Mouse (Mus musculus): ENCODE measurements at regions not wholly inside any gene's neighbourhood (a gene's known extent, or its start where the extent isn't known, plus 50 kb on each side); places are given as distances from the start of the nearest gene placed in this dataset.
"Not testable (repeated sequence)": the region's sequence is repeated elsewhere in the genome, so short reads cannot be mapped to it uniquely, and the experiment has no call there.

GRCm38 (mm10) chr9:41914611-41915010 is 209.5 kb downstream of the Sorl1 start:
- no peak for DNase-seq

- no peak for DNase-seq
Observed at GRCm38 (mm10) chr9:41913911-41914310, 210.2 kb downstream of the Sorl1 start.

- DNase-seq: no peak
Observed at GRCm38 (mm10) chr9:41912482-41912881, 211.6 kb downstream of the Sorl1 start.

- DNase-seq: no peak
Observed at GRCm38 (mm10) chr9:41900606-41900974, 223.5 kb downstream of the Sorl1 start.

GRCm38 (mm10) chr9:41899766-41900605 is 224.1 kb downstream of the Sorl1 start:
- DNase-seq: no peak

GRCm38 (mm10) chr9:41895106-41895505 is 229.0 kb downstream of the Sorl1 start:
- no peak for DNase-seq

- DNase-seq: no peak
Observed at GRCm38 (mm10) chr9:41892841-41893240, 231.3 kb downstream of the Sorl1 start.

- peak; percentile 19 for DNase-seq
Observed at GRCm38 (mm10) chr9:41891206-41891605, 232.9 kb downstream of the Sorl1 start.

GRCm38 (mm10) chr9:41890273-41891141 is 233.6 kb downstream of the Sorl1 start:
- DNase-seq: peak; percentile 77

GRCm38 (mm10) chr9:41889568-41890272 is 234.4 kb downstream of the Sorl1 start:
- DNase-seq: no peak

- no peak for DNase-seq
Observed at GRCm38 (mm10) chr9:41888616-41889150, 235.4 kb downstream of the Sorl1 start.

- DNase-seq: not testable (repeated sequence)
Observed at GRCm38 (mm10) chr9:41886456-41886855, 237.6 kb downstream of the Sorl1 start.

GRCm38 (mm10) chr9:41880457-41880856 is 243.6 kb downstream of the Sorl1 start:
- no peak for DNase-seq

- DNase-seq: peak; percentile 21
Observed at GRCm38 (mm10) chr9:41879080-41879479, 245.0 kb downstream of the Sorl1 start.

GRCm38 (mm10) chr9:41861136-41861535 is 263.0 kb downstream of the Sorl1 start:
- DNase-seq: no peak

- peak; percentile 82 for DNase-seq
Observed at GRCm38 (mm10) chr9:41860681-41861080, 263.4 kb downstream of the Sorl1 start.

GRCm38 (mm10) chr9:41859780-41860179 is 264.3 kb downstream of the Sorl1 start:
- no peak for DNase-seq

- no peak for DNase-seq
Observed at GRCm38 (mm10) chr9:41852099-41852498, 272.0 kb downstream of the Sorl1 start.

- DNase-seq: no peak
Observed at GRCm38 (mm10) chr9:41849628-41850326, 274.3 kb downstream of the Sorl1 start.

GRCm38 (mm10) chr9:41844616-41845015 is 279.5 kb downstream of the Sorl1 start:
- DNase-seq: no peak

GRCm38 (mm10) chr9:41834487-41835404 is 289.4 kb downstream of the Sorl1 start:
- no peak for DNase-seq

Data from heart, postnatal 4 days (tissue).